Mouse (Mus musculus): ENCODE data around the gene Hdac9.
"Not testable (repeated sequence)": the region's sequence is repeated elsewhere in the genome, so short reads cannot be mapped to it uniquely, and the experiment has no call there.

Gene Hdac9

DNA sequence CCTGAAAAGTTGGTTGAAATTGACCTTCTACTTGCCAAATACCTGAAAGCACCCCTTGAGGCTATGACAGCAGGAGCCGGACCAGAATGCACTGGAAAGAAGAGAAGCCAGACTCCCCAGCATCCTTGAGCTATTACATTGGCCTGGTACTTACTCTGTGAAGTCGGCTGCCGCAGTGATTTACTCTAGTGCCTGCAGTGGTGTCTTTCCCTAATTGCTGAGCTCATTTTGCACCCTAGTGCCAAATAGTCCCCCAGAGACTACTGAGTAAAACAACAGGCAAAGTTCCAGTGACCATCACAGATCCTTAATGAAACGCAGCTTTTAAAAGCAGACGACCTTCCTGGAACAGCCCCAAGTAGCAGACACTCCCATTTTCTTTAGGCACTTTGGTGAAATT lies 761.2 kb downstream of the Hdac9 start:
- peak in 1 of 2 experiments; percentile 24 for DNase-seq (ENCODE audit: inconsistent age in 2 of 2, low spot score in 1 of 2)

DNA sequence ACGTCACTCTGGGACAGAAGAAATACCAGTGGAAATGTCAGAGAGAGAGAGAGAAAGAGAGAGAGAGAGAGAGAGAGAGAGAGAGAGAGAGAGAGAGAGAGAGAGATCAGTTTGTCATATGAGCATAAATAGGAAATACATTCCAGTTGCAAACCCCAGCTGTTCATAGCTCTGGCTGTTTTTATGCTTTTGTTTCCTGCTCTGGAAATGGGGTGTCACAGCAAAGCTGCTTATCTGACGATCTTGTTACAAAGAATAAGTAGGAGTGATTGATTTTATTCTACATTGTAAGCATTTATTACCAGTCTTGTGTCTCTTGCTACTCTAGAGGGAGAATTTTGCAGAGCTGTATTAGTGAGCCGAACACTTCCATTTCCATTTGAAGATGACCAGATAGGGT lies 762.1 kb downstream of the Hdac9 start:
- no peak for DNase-seq (ENCODE audit: inconsistent age in 2 of 2, low spot score in 1 of 2)

DNA sequence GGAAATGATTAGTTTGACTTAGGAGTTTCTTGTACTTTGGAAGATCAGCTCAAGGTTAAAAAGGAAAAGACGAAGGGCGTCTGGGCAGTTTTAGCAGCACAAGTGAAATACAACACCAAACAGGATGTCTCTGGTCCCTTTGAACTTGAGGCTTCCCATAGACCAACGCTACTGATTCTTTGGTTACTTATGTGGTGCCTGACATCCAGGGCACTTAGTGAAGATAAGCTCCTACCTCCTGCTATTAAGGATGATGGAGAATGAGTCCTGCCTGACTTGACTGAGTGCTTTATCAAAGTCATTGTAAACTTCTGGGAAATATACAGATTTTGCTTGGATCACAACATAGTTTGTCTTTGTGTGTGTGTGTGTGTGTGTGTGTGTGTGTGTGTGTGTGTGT lies 765.6 kb downstream of the Hdac9 start:
- no peak for DNase-seq (ENCODE audit: inconsistent age in 2 of 2, low spot score in 1 of 2)

DNA sequence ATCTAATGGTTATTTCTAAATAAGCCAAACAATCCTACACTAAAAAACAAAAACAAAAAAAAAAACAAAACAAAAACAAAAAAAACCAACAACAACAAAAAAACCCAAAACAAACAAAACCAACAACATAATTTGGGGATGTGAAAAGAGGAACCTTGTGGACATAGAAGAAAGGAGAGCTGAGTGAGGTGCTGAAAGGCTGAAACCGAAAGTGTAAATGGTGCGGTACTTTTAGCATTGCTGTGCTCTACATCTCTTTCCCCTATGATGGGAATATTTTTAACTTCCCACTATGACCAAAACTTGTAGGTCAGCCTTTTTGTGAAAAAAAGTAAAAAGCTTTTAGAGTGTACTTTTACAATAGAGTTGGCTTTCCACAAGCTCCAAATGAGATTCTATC lies 774.2 kb downstream of the Hdac9 start:
- DNase-seq (ENCODE audit: inconsistent age in 2 of 2, low spot score in 1 of 2): no peak

DNA sequence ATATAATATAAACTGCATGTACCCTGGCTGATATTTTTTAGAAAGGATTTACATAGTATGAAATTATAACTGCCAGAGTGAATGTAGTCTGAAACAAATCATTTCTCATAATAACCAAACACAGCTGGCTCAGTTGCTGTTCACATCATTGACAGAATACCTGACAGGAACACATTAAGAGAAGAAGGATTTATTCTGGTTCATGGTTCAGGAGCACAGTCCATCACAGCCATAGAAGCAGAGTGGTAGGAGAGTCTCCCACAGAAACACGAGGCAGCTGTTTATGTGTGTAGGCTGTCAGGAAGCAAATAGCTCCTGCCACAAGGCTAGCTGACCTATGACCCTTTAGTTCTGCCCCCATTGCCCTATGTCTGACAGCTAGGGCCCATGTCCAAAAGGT lies 803.6 kb downstream of the Hdac9 start:
- no peak for DNase-seq (ENCODE audit: inconsistent age in 2 of 2, low spot score in 1 of 2)

DNA sequence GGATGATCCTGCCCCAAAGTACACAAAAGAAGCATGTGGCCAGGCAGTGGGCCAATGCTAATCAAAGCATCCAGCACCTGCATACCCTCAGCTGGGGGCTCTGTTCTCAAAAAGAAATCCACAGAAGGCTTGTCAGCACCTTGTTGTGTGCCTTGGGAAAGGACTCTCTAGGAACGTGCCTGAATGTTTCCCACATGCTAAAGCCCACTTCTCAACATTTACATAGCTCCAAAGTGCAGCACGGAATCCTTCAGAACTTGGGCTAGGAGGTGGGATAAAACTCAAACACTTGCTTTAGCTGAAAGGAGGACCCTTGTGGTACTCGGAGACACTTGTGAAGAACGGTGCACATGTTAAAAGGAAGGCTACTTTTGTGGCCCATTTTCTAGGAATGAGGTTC lies 823.9 kb downstream of the Hdac9 start:
- no peak for DNase-seq (ENCODE audit: inconsistent age in 2 of 2, low spot score in 1 of 2)

DNA sequence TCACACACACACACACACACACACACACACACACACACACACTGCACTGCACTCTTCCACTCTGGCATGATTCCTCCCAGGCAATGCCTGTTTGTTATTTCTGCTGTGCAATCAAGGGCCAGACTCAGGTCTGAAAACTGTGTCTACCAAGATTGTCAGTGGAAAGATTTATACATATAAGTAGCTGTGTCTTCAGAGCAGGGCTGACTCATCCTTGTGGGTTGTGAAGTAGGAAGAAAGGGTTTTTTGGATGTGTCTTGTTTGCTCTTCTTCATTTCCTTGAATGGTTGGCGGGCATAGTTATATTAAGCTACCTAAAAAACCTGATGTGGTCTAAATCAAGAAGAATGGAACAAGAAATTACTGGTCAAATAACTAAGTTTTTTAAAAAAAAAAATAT lies 825.0 kb downstream of the Hdac9 start:
- DNase-seq (ENCODE audit: inconsistent age in 2 of 2, low spot score in 1 of 2): no peak

DNA sequence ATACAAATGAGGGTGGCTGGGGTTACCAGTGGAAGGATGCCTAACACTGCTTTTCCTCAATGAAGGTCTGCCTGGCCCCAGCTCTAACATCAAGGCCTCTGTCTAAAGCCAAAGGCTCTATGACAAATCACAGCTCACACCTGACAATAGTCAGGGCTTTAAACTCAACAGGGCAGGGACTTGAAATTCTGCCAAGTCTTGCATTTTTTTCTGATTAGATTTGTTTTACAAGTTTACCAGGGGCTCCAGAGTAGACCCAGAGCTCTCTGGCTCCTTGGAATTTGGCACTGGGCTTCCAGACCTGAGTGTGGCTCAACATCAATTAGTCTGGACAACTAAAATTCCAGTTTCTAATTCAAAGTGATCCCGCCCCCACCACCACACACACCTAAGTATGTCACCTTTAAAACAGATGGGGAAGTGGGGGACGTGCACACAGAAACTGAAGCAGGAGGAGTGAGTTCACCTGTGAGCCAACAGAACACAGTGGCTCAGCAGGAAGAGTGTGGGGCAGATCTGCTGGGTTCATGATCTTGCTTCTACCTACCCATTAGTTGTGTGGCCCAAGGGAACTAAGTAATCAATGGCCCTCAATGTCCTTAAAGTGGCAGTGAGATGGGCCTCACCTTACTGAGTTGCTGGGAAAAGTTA lies 829.5 kb downstream of the Hdac9 start:
- DNase-seq (ENCODE audit: inconsistent age in 2 of 2, low spot score in 1 of 2): no peak

DNA sequence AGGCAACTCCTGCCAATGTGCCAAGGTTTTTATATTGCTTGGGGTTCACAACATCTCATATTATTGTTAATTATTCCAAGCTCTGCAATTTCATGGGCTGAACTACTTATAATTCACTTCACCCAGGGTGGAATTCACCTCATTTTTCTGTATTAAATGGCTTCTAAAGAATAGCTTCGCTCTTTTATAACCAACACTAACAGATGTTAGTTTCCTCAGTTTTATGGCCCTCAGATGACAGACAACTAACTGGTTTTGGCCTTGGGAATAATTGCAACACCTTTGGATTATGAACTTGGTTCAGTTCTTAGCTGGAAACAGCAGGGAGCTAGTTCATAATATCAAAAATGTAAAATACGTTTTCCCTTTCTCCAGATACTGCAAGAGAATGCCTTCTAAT lies 839.9 kb downstream of the Hdac9 start:
- no peak for DNase-seq (ENCODE audit: inconsistent age in 2 of 2, low spot score in 1 of 2)

DNA sequence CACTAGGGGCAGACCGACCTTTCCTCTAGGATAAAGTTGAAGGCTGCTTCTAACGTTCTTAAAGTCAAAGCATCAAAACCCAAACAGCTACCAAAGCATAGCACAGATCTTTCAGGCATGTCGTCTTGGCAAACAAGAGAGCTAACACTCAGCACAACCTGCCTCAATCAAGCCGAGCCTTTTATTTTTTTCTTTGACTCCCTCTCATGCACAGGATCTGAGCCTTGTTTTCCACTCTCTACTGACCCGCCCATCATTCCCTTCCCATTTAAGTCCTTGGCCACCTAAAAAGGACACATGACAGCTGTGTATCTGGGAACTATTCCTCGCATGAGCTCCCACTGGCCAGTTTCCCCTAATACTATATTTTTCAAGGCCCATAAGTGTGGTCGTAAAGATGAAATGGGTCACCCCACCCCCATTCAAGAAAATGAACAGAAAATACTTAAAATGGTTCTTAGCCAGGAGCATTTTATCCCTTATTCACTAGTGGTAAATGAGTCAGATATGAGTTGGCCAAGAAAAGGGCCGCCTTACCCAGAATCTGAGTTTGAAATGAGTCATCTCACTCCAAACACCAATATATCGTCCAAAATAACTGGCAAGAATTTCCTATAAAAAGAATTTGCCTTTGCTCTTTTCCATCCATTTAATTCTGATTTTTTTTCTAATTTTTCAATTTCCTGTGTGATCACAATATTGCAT lies 840.9 kb downstream of the Hdac9 start:
- peak; percentile 10 to 69 for DNase-seq (ENCODE audit: inconsistent age in 2 of 2, low spot score in 1 of 2)

DNA sequence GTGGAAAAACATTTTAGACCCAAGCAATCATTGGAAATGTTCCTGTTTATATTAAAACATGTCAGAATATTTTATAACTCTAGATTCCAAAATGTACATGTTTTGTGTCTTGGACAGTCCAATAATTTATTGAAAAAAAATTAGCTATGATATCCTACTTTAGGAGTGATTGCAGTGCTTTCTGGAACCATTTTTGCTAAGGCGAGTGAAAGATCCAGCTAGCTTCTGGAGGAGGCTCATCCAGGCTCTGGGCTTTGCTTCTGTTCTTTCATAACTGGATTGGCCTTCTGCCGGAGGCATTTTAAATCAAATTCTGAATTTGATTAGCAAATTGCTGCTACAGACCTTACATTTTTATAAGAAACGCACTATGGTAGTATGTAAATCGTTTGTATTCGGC lies 864.4 kb downstream of the Hdac9 start:
- no peak for DNase-seq (ENCODE audit: inconsistent age in 2 of 2, low spot score in 1 of 2)

DNA sequence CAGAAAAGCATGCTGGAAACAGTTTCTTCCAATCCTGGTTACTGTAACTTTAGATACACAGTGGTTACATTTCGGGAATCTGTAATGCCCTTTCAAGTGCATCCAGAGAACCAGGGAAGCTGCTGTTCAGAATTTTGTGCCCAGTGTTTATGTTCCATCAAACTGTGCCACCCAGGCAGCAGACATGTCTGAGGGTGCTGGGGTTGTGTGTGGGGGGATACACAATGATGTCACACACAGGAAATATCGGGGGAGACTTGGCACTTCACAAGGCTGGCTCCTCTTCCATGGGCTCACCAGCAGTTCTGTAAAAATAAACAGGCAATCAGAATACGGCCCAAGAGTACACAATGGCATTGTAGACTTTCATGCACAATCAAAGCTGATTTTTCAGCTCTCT lies 864.9 kb downstream of the Hdac9 start:
- DNase-seq (ENCODE audit: inconsistent age in 2 of 2, low spot score in 1 of 2): no peak

DNA sequence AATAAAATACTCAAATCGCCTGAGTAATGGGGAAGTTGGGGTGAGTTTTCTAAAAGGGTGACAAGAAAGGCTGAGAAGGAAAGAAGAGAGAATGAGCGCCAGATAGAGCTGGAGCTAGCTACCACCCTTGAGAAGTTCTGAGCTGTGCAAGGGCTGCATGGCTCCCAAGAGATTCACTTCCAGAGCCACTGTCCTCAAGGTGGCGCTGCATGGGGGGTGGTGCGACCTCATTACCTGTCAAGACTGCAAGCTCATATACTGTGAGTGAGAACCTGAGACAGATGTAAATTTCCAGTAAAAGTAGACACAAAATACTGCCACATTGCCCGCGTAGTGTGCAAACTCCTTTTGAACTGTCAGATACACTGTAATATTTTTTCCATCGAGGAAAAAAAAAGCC lies 865.8 kb downstream of the Hdac9 start:
- DNase-seq (ENCODE audit: inconsistent age in 2 of 2, low spot score in 1 of 2): peak; percentile 17 to 62

DNA sequence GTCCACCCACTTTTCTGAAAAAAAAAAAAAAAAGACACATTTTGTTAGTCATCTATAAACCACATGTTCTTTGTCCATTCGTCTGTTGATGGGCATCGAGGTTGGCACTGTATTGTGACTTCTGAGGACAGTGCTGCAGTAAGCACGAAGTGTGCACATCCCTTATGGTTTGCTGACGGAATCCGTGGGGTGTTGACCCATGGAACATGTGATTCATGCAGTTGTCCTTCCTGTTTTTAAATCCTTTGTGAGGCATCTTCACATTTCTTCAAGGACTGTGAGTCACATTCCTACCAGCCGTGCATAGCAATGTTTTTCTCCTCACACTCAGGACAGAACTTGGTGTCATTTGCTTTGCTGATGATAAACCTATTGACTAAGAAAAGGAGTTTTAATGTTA lies 875.9 kb downstream of the Hdac9 start:
- peak; percentile 36 to 74 for DNase-seq (ENCODE audit: inconsistent age in 2 of 2, low spot score in 1 of 2)

DNA sequence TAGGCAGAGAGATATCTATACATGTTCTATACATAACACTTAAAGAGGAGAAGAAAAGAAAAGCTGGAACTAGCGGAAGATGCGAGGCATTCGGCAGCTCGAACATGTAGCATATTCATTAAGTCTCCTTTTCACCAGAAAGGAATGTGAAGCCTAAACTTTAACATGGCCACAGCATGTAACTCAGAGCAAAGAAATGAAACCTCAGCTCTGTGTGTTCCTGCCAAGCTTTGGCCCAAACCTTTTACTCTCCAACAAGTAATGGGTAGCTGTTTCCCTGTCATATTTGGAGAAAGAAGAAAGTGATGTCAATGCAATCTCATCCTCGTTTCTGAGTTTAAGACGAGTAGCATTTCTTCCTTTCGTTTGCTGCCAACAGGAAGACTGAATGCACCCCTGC lies 876.8 kb downstream of the Hdac9 start:
- no peak for DNase-seq (ENCODE audit: inconsistent age in 2 of 2, low spot score in 1 of 2)

DNA sequence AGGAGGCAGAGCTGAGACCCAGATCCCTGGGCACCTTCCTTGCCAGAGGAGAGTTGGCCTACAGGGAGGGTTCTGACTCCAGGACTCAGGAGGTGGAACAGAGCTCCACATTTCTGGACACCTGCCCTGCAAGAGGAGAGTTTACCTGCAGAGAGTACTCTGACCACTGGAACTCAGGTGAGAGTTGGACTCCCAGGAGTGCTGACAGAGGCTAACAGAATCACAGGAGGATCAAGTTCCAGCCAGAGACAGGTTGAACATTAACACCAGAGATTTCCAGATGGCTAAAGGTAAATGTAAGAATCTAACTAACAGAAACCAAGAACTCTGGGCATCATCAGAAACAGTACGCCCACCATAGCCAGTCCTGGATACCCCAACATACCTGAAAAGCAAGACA lies 907.1 kb downstream of the Hdac9 start:
- DNase-seq (ENCODE audit: inconsistent age in 2 of 2, low spot score in 1 of 2): not testable (repeated sequence)
